8 mouse cellular contexts compared by ENCODE assay signal in the genomic region with DNA sequence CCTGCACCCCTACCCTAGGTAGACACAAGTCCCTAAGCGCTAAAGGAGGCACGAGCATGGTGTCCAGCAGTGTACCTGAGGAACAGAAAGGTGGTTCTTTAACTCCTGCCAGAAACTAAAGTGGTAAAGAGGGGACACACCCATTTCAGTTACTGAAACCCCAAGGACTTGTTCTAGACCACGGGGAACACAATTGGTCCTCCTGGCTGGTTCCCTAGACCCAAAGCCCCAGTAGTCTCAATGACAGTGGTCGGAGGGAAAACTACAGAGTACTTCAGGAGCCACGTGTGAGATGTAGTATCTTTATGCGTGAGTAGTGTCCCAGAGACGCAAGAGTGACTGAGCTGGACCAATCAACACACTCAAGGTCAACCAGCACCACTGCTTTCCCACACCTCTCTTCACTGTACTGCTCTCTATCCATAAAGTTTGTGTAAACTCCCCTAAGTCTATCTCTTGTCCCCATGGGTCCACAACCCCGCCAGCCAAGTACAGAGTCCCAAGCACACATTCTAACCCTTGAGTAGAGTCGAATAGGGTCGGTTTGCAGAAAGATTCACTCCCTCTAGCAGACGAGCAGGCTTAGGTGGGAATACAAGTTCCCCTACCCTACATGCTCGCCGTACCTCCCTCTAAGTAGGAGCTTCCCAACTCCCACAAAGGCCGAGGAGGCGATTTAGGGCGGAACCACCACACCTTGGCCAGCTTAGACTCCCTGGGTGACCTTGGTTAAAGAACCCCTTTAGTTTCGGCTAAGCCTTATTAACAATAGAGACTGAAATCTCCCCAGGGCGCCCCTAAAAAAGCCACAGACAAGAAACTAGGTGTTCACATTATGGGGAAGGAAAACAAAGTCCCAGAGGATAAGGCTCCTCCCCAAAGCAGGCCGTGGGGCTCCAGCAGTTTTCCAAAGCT. TPM values are rescaled to one million over a fixed set of nuclear protein-coding genes. Genes with fewer than 3 reads are reported as not detected.
DNase-seq lines count a peak whose midpoint lies in the region; ATAC-seq and TF ChIP-seq lines count a peak whose summit lies in the region.

No protein-coding gene starts in this region.

- peak overlapping the region; percentile 67 for H3K4me2 ChIP-seq in kidney, embryonic 16.5 days (replicated peaks; ENCODE audit: low read depth, low read length)
- H3K4me2 ChIP-seq in forebrain, embryonic 15.5 days (replicated peaks): peak overlapping the region; percentile 89
- peak overlapping the region; percentile 99 for H3K4me2 ChIP-seq in liver, embryonic 14.5 days (ENCODE audit: low read depth)
- H3K4me2 ChIP-seq in stomach, postnatal 0 days (replicated peaks; ENCODE audit: low read depth): peak overlapping the region; percentile 88

- H3K4me1 ChIP-seq in kidney, embryonic 16.5 days (ENCODE audit: insufficient read depth, low read length): peaks cover 33% of the 10 kb centered on the region
- H3K4me1 ChIP-seq in forebrain, embryonic 15.5 days: peaks cover 40% of the 10 kb centered on the region
- H3K4me1 ChIP-seq in liver, embryonic 14.5 days (replicated peaks; ENCODE audit: control insufficient read depth in 2 of 2, insufficient read depth in 2 of 2, low read length in 1 of 2): peaks cover 23 to 30% of the 10 kb centered on the region in 2 experiments
- H3K4me1 ChIP-seq in stomach, postnatal 0 days (replicated peaks; ENCODE audit: control insufficient read depth, insufficient read depth): peaks cover 7% of the 10 kb centered on the region; the same call in 1 of the 2 replicates

- 4% methylated on average over 19 of the region's 19 CpGs for WGBS in kidney, embryonic 16.5 days
- 5% methylated on average over 19 of the region's 19 CpGs for WGBS in forebrain, embryonic 15.5 days
- 6% methylated on average over 19 of the region's 19 CpGs for WGBS in liver, embryonic 14.5 days (ENCODE audit: insufficient replicate concordance)
- 5% methylated on average over 19 of the region's 19 CpGs for WGBS in stomach, postnatal 0 days

- H3K27me3 ChIP-seq in kidney, embryonic 16.5 days (ENCODE audit: insufficient read depth, low read length): no peaks in the 10 kb centered on the region
- H3K27me3 ChIP-seq in forebrain, embryonic 15.5 days: no peaks in the 10 kb centered on the region
- H3K27me3 ChIP-seq in liver, embryonic 14.5 days (ENCODE audit: control insufficient read depth, insufficient read depth, low read length): no peaks in the 10 kb centered on the region
- H3K27me3 ChIP-seq in stomach, postnatal 0 days (ENCODE audit: control insufficient read depth, insufficient read depth, low read length): no peaks in the 10 kb centered on the region

- peak overlapping the region; percentile 97 for H3K9ac ChIP-seq in kidney, embryonic 16.5 days (replicated peaks; ENCODE audit: low read length)
- H3K9ac ChIP-seq in forebrain, embryonic 15.5 days (replicated peaks): peak overlapping the region; percentile 98
- peak overlapping the region; percentile 82 for H3K9ac ChIP-seq in liver, embryonic 14.5 days (replicated peaks)
- peak overlapping the region; percentile 96 for H3K9ac ChIP-seq in stomach, postnatal 0 days (ENCODE audit: low read length)

- H3K36me3 ChIP-seq in kidney, embryonic 16.5 days (ENCODE audit: insufficient read depth, low read length): peaks cover 29% of the 10 kb centered on the region
- H3K36me3 ChIP-seq in forebrain, embryonic 15.5 days: peaks cover 28% of the 10 kb centered on the region
- peaks cover 22% of the 10 kb centered on the region for H3K36me3 ChIP-seq in liver, embryonic 14.5 days (replicated peaks; ENCODE audit: control insufficient read depth, insufficient read depth, low read depth)
- H3K36me3 ChIP-seq in stomach, postnatal 0 days (ENCODE audit: control insufficient read depth, insufficient read depth, low read length): peaks cover 25% of the 10 kb centered on the region

- H3K9me3 ChIP-seq in kidney, embryonic 16.5 days (ENCODE audit: low read length): no peaks in the 10 kb centered on the region
- no peaks in the 10 kb centered on the region for H3K9me3 ChIP-seq in forebrain, embryonic 15.5 days
- no peaks in the 10 kb centered on the region for H3K9me3 ChIP-seq in liver, embryonic 14.5 days (ENCODE audit: control insufficient read depth, low read length)
- no peaks in the 10 kb centered on the region for H3K9me3 ChIP-seq in stomach, postnatal 0 days (ENCODE audit: control insufficient read depth, low read length)

- peak overlapping the region; percentile 99 for H3K4me3 ChIP-seq in kidney, embryonic 16.5 days (ENCODE audit: low read length)
- H3K4me3 ChIP-seq in forebrain, embryonic 15.5 days: peak overlapping the region; percentile 65
- H3K4me3 ChIP-seq in liver, embryonic 14.5 days (ENCODE audit: insufficient read depth in 1 of 2, low read depth in 2 of 2, low read length in 2 of 2): peak overlapping the region; percentile 71 to 91
- H3K4me3 ChIP-seq in stomach, postnatal 0 days (ENCODE audit: low read depth, low read length): peak overlapping the region; percentile 98

- DNase-seq in kidney, adult 8-10 months: no peak
- peak; percentile 57 for DNase-seq in ZHBTc4 (ENCODE audit: low read depth, low spot score)
- DNase-seq in liver, embryonic 14.5 days (ENCODE audit: low read depth in 3 of 3, low spot score in 3 of 3): peak in 1 of 3 experiments; percentile 20
- peak; percentile 48 for DNase-seq in stomach, postnatal 0 days (ENCODE audit: low spot score)
- no peak for DNase-seq in layer of hippocampus, postnatal 25 days (ENCODE audit: extremely low spot score in 1 of 2, low spot score in 1 of 2)
- no peak for DNase-seq in gastrocnemius, postnatal 4 days (ENCODE audit: low spot score in 2 of 2)

- TF ChIP-seq CTCF in liver, embryonic 14.5 days (IDR thresholded peaks at IDR 0.05; ENCODE audit: low read depth): no peak
- no peak for TF ChIP-seq CTCF in stomach, postnatal 0 days (IDR thresholded peaks at IDR 0.05; ENCODE audit: low read depth)

- no peak for ATAC-seq in kidney, embryonic 16.5 days (ENCODE audit: low FRiP score, low TSS enrichment)
- ATAC-seq in forebrain, embryonic 15.5 days (replicated peaks): no peak
- no peak for ATAC-seq in liver, embryonic 14.5 days (ENCODE audit: insufficient read depth)
- ATAC-seq in stomach, postnatal 0 days (ENCODE audit: low FRiP score, low TSS enrichment): no peak

- TF ChIP-seq EP300 in liver, embryonic 14.5 days (IDR thresholded peaks at IDR 0.05; ENCODE audit: low read depth): no peak
- TF ChIP-seq EP300 in stomach, postnatal 0 days (optimal IDR thresholded peaks at IDR 0.05): no peak

- H3K27ac ChIP-seq in kidney, embryonic 16.5 days (ENCODE audit: low read length): peak overlapping the region; percentile 99
- H3K27ac ChIP-seq in forebrain, embryonic 15.5 days (replicated peaks): peak overlapping the region; percentile 99
- peak overlapping the region; percentile 51 for H3K27ac ChIP-seq in liver, embryonic 14.5 days
- peak overlapping the region; percentile 99 for H3K27ac ChIP-seq in stomach, postnatal 0 days (replicated peaks)

RNA-seq across cellular contexts. Expression of gene Rnf44, which starts 7.3 kb away (rescaled TPM):
- 71.3 and 77.5 TPM in 2 replicates for polyA plus RNA-seq in kidney, embryonic 16.5 days (2015; fragmentation: Nextera tagmentation; extraction: Ambion mirVana)
- 94.0 and 120 TPM in 2 replicates for polyA plus RNA-seq in forebrain, embryonic 15.5 days (2015; fragmentation: Nextera tagmentation; extraction: Ambion mirVana)
- 26.5 and 31.7 TPM in 2 replicates for polyA plus RNA-seq in liver, embryonic 14.5 days (2012; rRNA removed)
- 25.3 and 33.1 TPM in 2 replicates for polyA plus RNA-seq in liver, embryonic 14.5 days (2014; fragmentation: Nextera tagmentation; extraction: Ambion mirVana)
- polyA plus RNA-seq in stomach, postnatal 0 days (2015; fragmentation: Nextera tagmentation; extraction: Ambion mirVana): 44.6 and 49.6 TPM in 2 replicates
- 100 to 1,000 TPM; 139 to 158 TPM for total RNA-seq in layer of hippocampus, postnatal 25 days (2021)
- total RNA-seq in gastrocnemius, postnatal 4 days (2021): 10 to 100 TPM; 50.3 to 51.0 TPM

RNA-seq across cellular contexts. Expression of gene Cdhr2, which starts 14.9 kb away (rescaled TPM):
- 8.6 TPM in 2 replicates for polyA plus RNA-seq in kidney, embryonic 16.5 days (2015; fragmentation: Nextera tagmentation; extraction: Ambion mirVana)
- polyA plus RNA-seq in forebrain, embryonic 15.5 days (2015; fragmentation: Nextera tagmentation; extraction: Ambion mirVana): 0.05 and 0.29 TPM in 2 replicates
- polyA plus RNA-seq in liver, embryonic 14.5 days (2012; rRNA removed): 6.6 and 7.6 TPM in 2 replicates
- polyA plus RNA-seq in liver, embryonic 14.5 days (2014; fragmentation: Nextera tagmentation; extraction: Ambion mirVana): 8.6 and 8.9 TPM in 2 replicates
- 1.8 and 3.1 TPM in 2 replicates for polyA plus RNA-seq in stomach, postnatal 0 days (2015; fragmentation: Nextera tagmentation; extraction: Ambion mirVana)
- total RNA-seq in layer of hippocampus, postnatal 25 days (2021): under 1 TPM; 0.25 to 0.31 TPM
- total RNA-seq in gastrocnemius, postnatal 4 days (2021): under 1 TPM; 0.07 to 0.08 TPM

Comparison
In these comparisons a context has a peak if more than half of its experiments do, and no peak if none do; other contexts are left out.
1. DNase-seq: peak in ZHBTc4 (single experiment) and stomach, postnatal 0 days (single experiment); none in kidney, adult 8-10 months (0 of 2), layer of hippocampus, postnatal 25 days (0 of 2) and gastrocnemius, postnatal 4 days (0 of 2).
2. Peak in every context shown above with its lines, with median percentiles within 50 percentile points of each other: H3K27ac ChIP-seq, H3K4me2 ChIP-seq, H3K4me3 ChIP-seq and H3K9ac ChIP-seq.